Mouse (Mus musculus): ENCODE results near the gene Olfr1299. TPM values are rescaled to one million over a fixed set of nuclear protein-coding genes. Genes with fewer than 3 reads are reported as not detected.

Gene Olfr1299
- total RNA-seq (2018; cell fraction: chromatin; rRNA removed), result not detected
- total RNA-seq (2018; cell fraction: cytosol; rRNA removed), result not detected
- total RNA-seq (2018; cell fraction: nucleus; rRNA removed), result not detected
- not detected in 3 replicates for polyA plus RNA-seq (2018)

DNA sequence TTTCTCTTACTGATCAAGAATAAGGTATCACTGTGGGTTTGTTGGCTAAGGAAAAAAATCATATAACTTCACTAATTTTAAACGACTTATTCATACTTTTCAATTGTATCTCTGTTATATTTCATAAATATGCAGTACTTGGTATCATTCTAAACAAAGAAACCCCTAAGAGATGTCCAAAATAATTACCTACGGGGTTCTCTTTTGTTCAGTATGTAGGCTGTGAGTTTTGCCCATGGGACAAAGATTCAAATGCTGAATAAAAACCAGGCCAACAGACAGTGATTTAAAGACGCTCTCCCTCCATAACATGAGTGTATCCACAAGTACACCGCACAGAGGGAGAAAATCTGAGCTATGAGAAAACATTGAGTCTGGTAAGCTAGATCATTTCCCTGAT, at the start of gene Olfr1299:
Gene Olfr1299, plus strand, starts transcription at position 301 of the 400 bp plus-strand sequence.
- Histone ChIP-seq H3K27ac (no peak within 1 kb of the TSS), H3K4me3 (ENCODE audit: inconsistent target) (no peak within 1 kb of the TSS), H3K36me3 (ENCODE audit: inconsistent target) (no peaks in the 10 kb centered on the region), H3K79me2 (ENCODE audit: inconsistent target) (no peaks in the 10 kb centered on the region)
- WGBS (ENCODE audit: missing documents), result 78% methylated on average over 4 of the region's 4 CpGs

DNA sequence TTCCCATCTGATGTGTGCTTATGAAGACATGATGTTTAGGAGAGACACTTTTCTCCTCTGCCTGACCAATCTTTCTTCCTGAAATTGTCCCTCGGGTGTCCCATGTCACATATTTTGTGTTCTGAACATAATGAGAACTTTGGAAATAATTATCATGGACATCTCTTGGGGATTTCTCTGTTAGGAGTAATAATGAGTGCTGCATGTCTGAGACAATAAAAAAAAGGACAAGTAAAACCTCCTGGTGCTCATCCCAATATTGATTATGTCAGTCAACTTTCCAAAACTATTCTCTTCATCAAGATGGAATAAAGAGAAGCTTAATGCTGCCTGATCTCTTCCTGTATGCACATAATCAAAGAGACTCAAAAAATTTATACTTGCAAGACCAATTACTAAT, 34.8 kb upstream of the Olfr1299 start, which contains the start of gene Olfr1297:
Gene Olfr1297, minus strand, starts transcription at position 101 of the 400 bp plus-strand sequence.
- Histone ChIP-seq H3K79me2 (ENCODE audit: inconsistent target) (no peaks in the 10 kb centered on the region), H3K27ac (no peak within 1 kb of the TSS), H3K36me3 (ENCODE audit: inconsistent target) (no peaks in the 10 kb centered on the region), H3K4me3 (ENCODE audit: inconsistent target) (no peak within 1 kb of the TSS)
- 63% methylated on average over 1 of the region's 1 CpGs for WGBS (ENCODE audit: missing documents)

DNA sequence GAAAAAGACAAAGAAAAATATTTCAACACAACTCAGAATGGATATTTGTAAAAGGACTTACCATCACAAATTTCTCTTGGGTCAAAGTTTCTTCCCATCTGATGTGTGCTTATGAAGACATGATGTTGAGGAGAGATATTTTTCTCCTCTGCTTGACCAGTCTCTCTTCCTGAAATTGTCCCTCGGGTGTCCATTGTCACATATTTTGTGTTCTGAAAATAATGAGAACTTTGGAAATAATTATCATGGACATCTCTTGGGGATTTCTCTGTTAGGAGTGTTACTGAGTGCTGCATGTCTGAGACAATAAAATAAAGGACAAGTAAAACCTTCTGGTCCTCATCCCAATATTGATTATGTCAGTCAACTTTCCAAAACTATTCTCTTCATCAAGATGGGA, 12.1 kb upstream of the Olfr1299 start, which contains the start of gene Olfr1298:
Gene Olfr1298, minus strand, starts transcription at position 101 of the 400 bp plus-strand sequence.
- Histone ChIP-seq H3K27ac (no peak within 1 kb of the TSS), H3K36me3 (ENCODE audit: inconsistent target) (no peaks in the 10 kb centered on the region), H3K79me2 (ENCODE audit: inconsistent target) (no peaks in the 10 kb centered on the region), H3K4me3 (ENCODE audit: inconsistent target) (no peak within 1 kb of the TSS)
- 86% methylated on average over 1 of the region's 1 CpGs for WGBS (ENCODE audit: missing documents)

Other genes starting within 250 kb of the Olfr1299 start
- gene Olfr1286, start 238.3 kb upstream of the Olfr1299 start, polyA plus RNA-seq (2018), result not detected in 3 replicates
- gene Olfr1287, start 212.3 kb upstream of the Olfr1299 start, polyA plus RNA-seq (2018), result not detected in 3 replicates
- gene Olfr1288, start 187.3 kb upstream of the Olfr1299 start, polyA plus RNA-seq (2018), result not detected in 3 replicates
- not detected in 3 replicates for gene Olfr1289, start 180.6 kb upstream of the Olfr1299 start, polyA plus RNA-seq (2018)
- gene Olfr1290, start 167.6 kb upstream of the Olfr1299 start, polyA plus RNA-seq (2018), result not detected in 3 replicates
- not detected in 3 replicates for gene Olfr1291-ps1, start 164.2 kb upstream of the Olfr1299 start, polyA plus RNA-seq (2018)
- gene Olfr1293-ps, start 136.2 kb upstream of the Olfr1299 start, polyA plus RNA-seq (2018), result not detected in 3 replicates
- gene Olfr1294, start 121.1 kb upstream of the Olfr1299 start, polyA plus RNA-seq (2018), result not detected in 3 replicates
- not detected in 3 replicates for gene Olfr1295, start 91.7 kb upstream of the Olfr1299 start, polyA plus RNA-seq (2018)
- not detected in 3 replicates for gene Olfr1297, start 34.9 kb upstream of the Olfr1299 start, polyA plus RNA-seq (2018)
- not detected in 3 replicates for gene Olfr1298, start 12.2 kb upstream of the Olfr1299 start, polyA plus RNA-seq (2018)
- not detected in 3 replicates for gene Olfr1301, start 89.6 kb downstream of the Olfr1299 start, polyA plus RNA-seq (2018)
- gene Olfr1302, start 116.0 kb downstream of the Olfr1299 start, polyA plus RNA-seq (2018), result not detected in 3 replicates
- not detected in 3 replicates for gene Olfr1303, start 158.9 kb downstream of the Olfr1299 start, polyA plus RNA-seq (2018)
- not detected in 3 replicates for gene Olfr1305, start 215.7 kb downstream of the Olfr1299 start, polyA plus RNA-seq (2018)

All from macrophage (primary cell).